Mouse (Mus musculus): ENCODE results near the gene Abcb5.
"Not testable (repeated sequence)": the region's sequence is repeated elsewhere in the genome, so short reads cannot be mapped to it uniquely, and the experiment has no call there.

The Abcb5 gene

GRCm38 (mm10) chr12:118966321-118966720 is at the start of gene Abcb5:
Abcb5 (minus strand) TSS chr12:118966421.
- no peak for DNase-seq (ENCODE audit: low spot score in 2 of 2)

GRCm38 (mm10) chr12:118999230-118999629 is 33.0 kb upstream of the Abcb5 start:
- no peak for DNase-seq (ENCODE audit: low spot score in 2 of 2)

GRCm38 (mm10) chr12:118994328-118995166 is 28.3 kb upstream of the Abcb5 start:
- DNase-seq (ENCODE audit: low spot score in 2 of 2): no peak

GRCm38 (mm10) chr12:118984852-118985251 is 18.6 kb upstream of the Abcb5 start:
- DNase-seq (ENCODE audit: low spot score in 2 of 2): no peak

GRCm38 (mm10) chr12:118930386-118931318 is 35.6 kb downstream of the Abcb5 start:
- peak in 1 of 2 experiments; percentile 23 for DNase-seq (ENCODE audit: low spot score in 2 of 2)

GRCm38 (mm10) chr12:118926813-118927281 is 39.4 kb downstream of the Abcb5 start:
- no peak for DNase-seq (ENCODE audit: low spot score in 2 of 2)

GRCm38 (mm10) chr12:118923874-118924273 is 42.3 kb downstream of the Abcb5 start:
- DNase-seq (ENCODE audit: low spot score in 2 of 2): not testable (repeated sequence)

GRCm38 (mm10) chr12:118917771-118918170 is 48.5 kb downstream of the Abcb5 start:
- DNase-seq (ENCODE audit: low spot score in 2 of 2): no peak

GRCm38 (mm10) chr12:118910360-118910759 is 55.9 kb downstream of the Abcb5 start:
- no peak for DNase-seq (ENCODE audit: low spot score in 2 of 2)

- DNase-seq (ENCODE audit: low spot score in 2 of 2): no peak
Observed at GRCm38 (mm10) chr12:118902249-118902648, 64.0 kb downstream of the Abcb5 start.

GRCm38 (mm10) chr12:118887964-118888363 is 78.3 kb downstream of the Abcb5 start:
- DNase-seq (ENCODE audit: low spot score in 2 of 2): peak in 1 of 2 experiments; percentile 20

- no peak for DNase-seq (ENCODE audit: low spot score in 2 of 2)
Observed at GRCm38 (mm10) chr12:118882790-118883189, 83.4 kb downstream of the Abcb5 start.

GRCm38 (mm10) chr12:118872673-118873072 is 93.5 kb downstream of the Abcb5 start:
- DNase-seq (ENCODE audit: low spot score in 2 of 2): no peak

GRCm38 (mm10) chr12:118856151-118856550 is 110.1 kb downstream of the Abcb5 start:
- no peak for DNase-seq (ENCODE audit: low spot score in 2 of 2)

GRCm38 (mm10) chr12:118854831-118855453 is 111.3 kb downstream of the Abcb5 start:
- DNase-seq (ENCODE audit: low spot score in 2 of 2): peak; percentile 57 to 70

GRCm38 (mm10) chr12:118854401-118854800 is 111.8 kb downstream of the Abcb5 start:
- no peak for DNase-seq (ENCODE audit: low spot score in 2 of 2)

GRCm38 (mm10) chr12:118853331-118853730 is 112.9 kb downstream of the Abcb5 start:
- no peak for DNase-seq (ENCODE audit: low spot score in 2 of 2)

GRCm38 (mm10) chr12:118850851-118851410 is 115.3 kb downstream of the Abcb5 start:
- DNase-seq (ENCODE audit: low spot score in 2 of 2): no peak

GRCm38 (mm10) chr12:118849996-118850395 is 116.2 kb downstream of the Abcb5 start:
- no peak for DNase-seq (ENCODE audit: low spot score in 2 of 2)

GRCm38 (mm10) chr12:118849203-118849861 is 116.9 kb downstream of the Abcb5 start:
- DNase-seq (ENCODE audit: low spot score in 2 of 2): no peak

Data from urinary bladder, postnatal 4 days (tissue).